Mouse (Mus musculus): Measurements from ENCODE around the gene Scn4a. TPM values are rescaled to one million over a fixed set of nuclear protein-coding genes. Genes with fewer than 3 reads are reported as not detected.

Gene Scn4a
- polyA plus RNA-seq (2014; fragmentation: Illumina TruSeq; extraction: RNeasy Lipid Tissue Mini Kit (QIAGEN cat#74804); ENCODE audit: low read depth, low replicate concordance), result not detected

DNA sequence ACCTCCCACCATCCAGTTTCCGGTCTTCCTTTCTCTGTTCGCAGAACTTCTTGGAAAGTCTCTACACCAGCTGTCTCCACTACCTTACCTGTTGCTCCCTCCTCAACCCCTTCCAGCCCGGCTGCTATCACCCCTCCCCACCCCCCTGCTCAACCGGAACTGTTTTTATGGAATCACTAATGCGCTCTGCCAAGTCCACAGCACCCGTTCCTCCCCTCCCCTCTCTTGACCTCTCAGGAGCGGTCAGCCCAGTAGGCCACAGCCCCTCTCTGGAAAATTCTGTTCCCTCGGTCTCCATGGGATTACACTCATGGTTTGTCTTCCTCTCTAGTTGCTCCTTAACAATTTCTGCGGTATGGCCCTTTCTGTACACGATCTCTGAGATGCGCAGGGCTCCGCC lies at the start of gene Scn4a:
Gene Scn4a, minus strand, starts transcription at position 101 of the 400 bp plus-strand sequence.

GRCm38 (mm10) chr11:106387791-106388216 lies 34.7 kb upstream of the Scn4a start, which contains the start of gene Icam2:
TSS of gene Icam2 (minus strand) at chr11:106388075.

GRCm38 (mm10) chr11:106365366-106365765 lies 12.3 kb upstream of the Scn4a start, which contains the start of gene Prr29:
TSS of gene Prr29 (plus strand) at chr11:106365472.

DNA sequence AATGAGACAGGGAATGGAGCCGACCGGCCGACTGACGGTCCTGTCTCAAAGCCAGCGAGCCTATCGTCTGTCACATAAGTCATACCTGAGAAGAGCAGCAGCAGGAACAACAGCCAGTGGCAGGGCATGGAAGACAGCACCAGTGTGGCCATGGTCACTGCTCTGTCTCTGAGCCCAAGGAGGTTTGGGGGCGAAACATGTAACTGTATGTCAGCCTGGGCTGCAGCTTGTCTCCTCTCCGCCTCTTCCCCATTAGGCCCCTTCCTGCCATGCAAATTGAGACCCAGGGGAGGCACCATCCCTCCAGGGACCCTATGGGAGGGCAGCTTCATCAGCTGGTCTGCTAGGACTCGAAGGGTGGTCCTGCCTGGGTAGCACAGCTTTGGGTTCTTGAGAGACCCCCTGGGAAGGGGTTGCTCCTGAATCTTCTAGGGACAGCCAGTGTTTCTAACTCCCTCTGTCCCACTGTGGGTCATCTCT lies 38.7 kb downstream of the Scn4a start, which contains the start of gene Cd79b:
Gene Cd79b, minus strand, starts transcription at position 430 of the 480 bp plus-strand sequence.

DNA sequence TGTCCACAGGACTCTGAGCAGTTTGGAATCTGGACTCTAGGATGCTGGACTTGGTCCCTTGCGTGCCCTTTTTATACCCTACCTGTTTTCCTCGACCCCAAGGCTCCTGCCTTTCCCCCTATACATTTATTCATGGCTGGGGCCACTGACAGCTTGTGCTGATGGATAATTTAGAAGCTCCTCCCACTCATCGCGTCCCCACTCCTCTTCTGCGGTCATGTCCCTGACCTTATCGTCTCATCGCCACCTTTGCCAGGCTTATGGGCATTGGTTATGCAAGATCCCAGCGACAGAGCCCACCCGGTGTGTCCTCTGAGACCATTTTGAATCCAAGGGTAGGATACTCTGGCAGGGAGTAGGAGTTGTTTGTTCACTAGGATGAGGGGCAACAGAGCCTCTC lies 51.3 kb downstream of the Scn4a start, which contains the start of gene Gh:
Gene Gh, minus strand, starts transcription at position 101 of the 400 bp plus-strand sequence.

DNA sequence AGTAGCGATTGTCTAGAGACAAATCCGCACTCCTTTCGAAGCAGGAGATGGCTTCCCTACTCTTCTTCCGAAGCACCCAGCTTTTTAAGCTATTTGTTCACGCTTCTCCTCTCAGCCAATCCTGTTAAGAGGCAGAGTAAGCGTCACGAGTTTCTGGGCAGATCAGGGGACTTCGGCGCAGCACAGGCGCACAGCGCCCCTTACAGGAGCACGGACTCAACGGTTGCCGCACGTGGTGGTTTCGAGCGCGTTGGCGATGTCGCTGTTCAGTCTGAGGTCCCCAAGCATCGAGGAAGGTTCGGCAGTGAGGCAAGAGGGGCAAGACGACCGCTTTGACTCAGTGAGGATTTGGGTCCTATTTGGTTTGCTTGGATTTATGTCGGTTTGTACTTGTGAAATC lies 76.6 kb downstream of the Scn4a start, which contains the start of gene Tcam1:
Gene Tcam1, plus strand, starts transcription at position 219 of the 400 bp plus-strand sequence.

GRCm38 (mm10) chr11:106272644-106273310 lies 80.3 kb downstream of the Scn4a start, which contains the start of gene Smarcd2:
TSS of gene Smarcd2 (minus strand) at chr11:106272972.

Other genes with a start within 250 kb of the Scn4a start
- gene Gm10840, start 192.4 kb downstream of the Scn4a start, polyA plus RNA-seq (2014; fragmentation: Illumina TruSeq; extraction: RNeasy Lipid Tissue Mini Kit (QIAGEN cat#74804); ENCODE audit: low read depth, low replicate concordance), result not detected
- gene Limd2, start 192.4 kb downstream of the Scn4a start, polyA plus RNA-seq (2014; fragmentation: Illumina TruSeq; extraction: RNeasy Lipid Tissue Mini Kit (QIAGEN cat#74804); ENCODE audit: low read depth, low replicate concordance), result 6.1 TPM
- gene Strada, start 151.1 kb downstream of the Scn4a start, polyA plus RNA-seq (2014; fragmentation: Illumina TruSeq; extraction: RNeasy Lipid Tissue Mini Kit (QIAGEN cat#74804); ENCODE audit: low read depth, low replicate concordance), result 1.8 TPM
- gene Ccdc47, start 136.9 kb downstream of the Scn4a start, polyA plus RNA-seq (2014; fragmentation: Illumina TruSeq; extraction: RNeasy Lipid Tissue Mini Kit (QIAGEN cat#74804); ENCODE audit: low read depth, low replicate concordance), result 98.6 TPM
- 20.6 TPM for gene Ddx42, start 136.4 kb downstream of the Scn4a start, polyA plus RNA-seq (2014; fragmentation: Illumina TruSeq; extraction: RNeasy Lipid Tissue Mini Kit (QIAGEN cat#74804); ENCODE audit: low read depth, low replicate concordance)
- 13.2 TPM for gene Ftsj3, start 97.2 kb downstream of the Scn4a start, polyA plus RNA-seq (2014; fragmentation: Illumina TruSeq; extraction: RNeasy Lipid Tissue Mini Kit (QIAGEN cat#74804); ENCODE audit: low read depth, low replicate concordance)
- 35.5 TPM for gene Psmc5, start 97.1 kb downstream of the Scn4a start, polyA plus RNA-seq (2014; fragmentation: Illumina TruSeq; extraction: RNeasy Lipid Tissue Mini Kit (QIAGEN cat#74804); ENCODE audit: low read depth, low replicate concordance)
- 11.7 TPM for gene Smarcd2, start 80.3 kb downstream of the Scn4a start, polyA plus RNA-seq (2014; fragmentation: Illumina TruSeq; extraction: RNeasy Lipid Tissue Mini Kit (QIAGEN cat#74804); ENCODE audit: low read depth, low replicate concordance)
- not detected for gene Tcam1, start 76.6 kb downstream of the Scn4a start, polyA plus RNA-seq (2014; fragmentation: Illumina TruSeq; extraction: RNeasy Lipid Tissue Mini Kit (QIAGEN cat#74804); ENCODE audit: low read depth, low replicate concordance)
- gene Gh, start 51.4 kb downstream of the Scn4a start, polyA plus RNA-seq (2014; fragmentation: Illumina TruSeq; extraction: RNeasy Lipid Tissue Mini Kit (QIAGEN cat#74804); ENCODE audit: low read depth, low replicate concordance), result not detected
- gene Cd79b, start 38.5 kb downstream of the Scn4a start, polyA plus RNA-seq (2014; fragmentation: Illumina TruSeq; extraction: RNeasy Lipid Tissue Mini Kit (QIAGEN cat#74804); ENCODE audit: low read depth, low replicate concordance), result 0.45 TPM
- not detected for gene Prr29, start 12.2 kb upstream of the Scn4a start, polyA plus RNA-seq (2014; fragmentation: Illumina TruSeq; extraction: RNeasy Lipid Tissue Mini Kit (QIAGEN cat#74804); ENCODE audit: low read depth, low replicate concordance)
- gene Icam2, start 34.8 kb upstream of the Scn4a start, polyA plus RNA-seq (2014; fragmentation: Illumina TruSeq; extraction: RNeasy Lipid Tissue Mini Kit (QIAGEN cat#74804); ENCODE audit: low read depth, low replicate concordance), result 1.7 TPM
- gene Ern1, start 134.6 kb upstream of the Scn4a start, polyA plus RNA-seq (2014; fragmentation: Illumina TruSeq; extraction: RNeasy Lipid Tissue Mini Kit (QIAGEN cat#74804); ENCODE audit: low read depth, low replicate concordance), result 23.3 TPM

Data from liver, adult 10 weeks (tissue).